Mouse (Mus musculus) left cerebral cortex, postnatal 25 days (tissue): ENCODE measurements around the gene Wdr73. TPM values are rescaled to one million over a fixed set of nuclear protein-coding genes. Genes with fewer than 3 reads are reported as not detected.

ENCODE experiments used
- DNase-seq, 2 experiments: peaks; one replicate each; pipeline ENCODE4 v3.0.0; 2022; ENCODE audit warnings: low spot score in 2 of 2, mixed read lengths in 1 of 2
- intact Hi-C: fragments of 180-260 bp; cut with DNase I; formaldehyde crosslinking; loops from one replicate; pipeline ENCODE4 v1.15.1; 2025
- total RNA-seq, 2 experiments: library from RNA; stranded (reverse); gene quantifications; 2 replicates each; pipeline ENCODE4 v1.2.3; 2021

The Wdr73 gene
- total RNA-seq, 2 experiments from 2014 or later, result 25.3 to 25.4 TPM

GRCm38 (mm10) chr7:80897721-80898120 is 3.3 kb downstream of the Wdr73 start:
- intact Hi-C loops, result no loop called here
- DNase-seq, result no peak

GRCm38 (mm10) chr7:80897134-80897533 is 3.9 kb downstream of the Wdr73 start:
- peak in 1 of 2 experiments; percentile 58 for DNase-seq
- intact Hi-C loops, result no loop called here

GRCm38 (mm10) chr7:80894815-80895519 is 6.1 kb downstream of the Wdr73 start:
- DNase-seq, result no peak
- intact Hi-C loops, result no loop called here

GRCm38 (mm10) chr7:80894196-80894595 is 6.9 kb downstream of the Wdr73 start:
- intact Hi-C loops, result no loop called here
- DNase-seq, result peak in 1 of 2 experiments; percentile 42

GRCm38 (mm10) chr7:80893753-80894129 is 7.3 kb downstream of the Wdr73 start:
- no peak for DNase-seq
- intact Hi-C loops, result no loop called here

- intact Hi-C loops, result no loop called here
- DNase-seq, result no peak
Observed at GRCm38 (mm10) chr7:80893086-80893752, 7.8 kb downstream of the Wdr73 start.

- intact Hi-C loops, result loop anchor here (10.0 kb wide), 1 partner anchor 265 kb away; no protein-coding TSS in a partner anchor
- no peak for DNase-seq
Observed at GRCm38 (mm10) chr7:80889841-80890241, 11.2 kb downstream of the Wdr73 start.

GRCm38 (mm10) chr7:80889021-80889511 is 12.0 kb downstream of the Wdr73 start:
- DNase-seq, result peak in 1 of 2 experiments; percentile 64
- intact Hi-C loops, result loop anchor here (10.0 kb wide), 1 partner anchor 266 kb away; no protein-coding TSS in a partner anchor

- DNase-seq, result no peak
- intact Hi-C loops, result loop anchor here (10.0 kb wide), 1 partner anchor 266 kb away; no protein-coding TSS in a partner anchor
Observed at GRCm38 (mm10) chr7:80888595-80888994, 12.5 kb downstream of the Wdr73 start.

- intact Hi-C loops, result loop anchor here (10.0 kb wide), 1 partner anchor 269 kb away; no protein-coding TSS in a partner anchor
- DNase-seq, result no peak
Observed at GRCm38 (mm10) chr7:80885666-80886065, 15.4 kb downstream of the Wdr73 start.

- intact Hi-C loops, result loop anchor here (10.0 kb wide), 1 partner anchor 272 kb away; no protein-coding TSS in a partner anchor
- DNase-seq, result peak; percentile 69 to 85
Observed at GRCm38 (mm10) chr7:80882830-80883505, 18.1 kb downstream of the Wdr73 start.

- no peak for DNase-seq
- intact Hi-C loops, result no loop called here
Observed at GRCm38 (mm10) chr7:80875727-80876126, 25.3 kb downstream of the Wdr73 start.

GRCm38 (mm10) chr7:80873631-80874030 is 27.4 kb downstream of the Wdr73 start:
- intact Hi-C loops, result no loop called here
- DNase-seq, result no peak

GRCm38 (mm10) chr7:80873038-80873437 is 28.0 kb downstream of the Wdr73 start:
- no peak for DNase-seq
- intact Hi-C loops, result no loop called here

- intact Hi-C loops, result loop anchor here (10.0 kb wide), 1 partner anchor 476 kb away; the partner anchor contains the start of gene Rps17
- DNase-seq, result no peak
Observed at GRCm38 (mm10) chr7:80868686-80869085, 32.4 kb downstream of the Wdr73 start.

- no peak for DNase-seq
- intact Hi-C loops, result loop anchor here (10.0 kb wide), 1 partner anchor 478 kb away; the partner anchor contains the start of gene Rps17
Observed at GRCm38 (mm10) chr7:80866514-80867147, 34.4 kb downstream of the Wdr73 start.

- no peak for DNase-seq
- intact Hi-C loops, result loop anchor here (10.0 kb wide), 1 partner anchor 479 kb away; the partner anchor contains the start of gene Rps17
Observed at GRCm38 (mm10) chr7:80865521-80865920, 35.5 kb downstream of the Wdr73 start.

- peak in 1 of 2 experiments; percentile 57 for DNase-seq
- intact Hi-C loops, result loop anchor here (5.0 to 10.0 kb wide), 2 partner anchors 127 to 480 kb away; partner anchors contain the start of genes Rps17 and Zfp592
Observed at GRCm38 (mm10) chr7:80864831-80865230, 36.2 kb downstream of the Wdr73 start.

GRCm38 (mm10) chr7:80864151-80864550 is 36.9 kb downstream of the Wdr73 start:
- intact Hi-C loops, result loop anchor here (5.0 to 10.0 kb wide), 2 partner anchors 128 to 481 kb away; partner anchors contain the start of genes Rps17 and Zfp592
- no peak for DNase-seq
